Mouse (Mus musculus) heart, postnatal 4 days (tissue): ENCODE results near the gene Ifna7. TPM values are rescaled to one million over a fixed set of nuclear protein-coding genes. Genes with fewer than 3 reads are reported as not detected.
"Not testable (repeated sequence)": the region's sequence is repeated elsewhere in the genome, so short reads cannot be mapped to it uniquely, and the experiment has no call there.

Source experiments
- DNase-seq: peaks from one replicate; pipeline ENCODE4 v3.0.0; 2021
- total RNA-seq, 2 experiments: library from RNA; stranded (reverse); gene quantifications; 2 replicates each; pipeline ENCODE4 v1.2.3; 2021

Gene Ifna7
- not detected for total RNA-seq

- no peak for DNase-seq
Observed at GRCm38 (mm10) chr4:88815928-88816327, at the start of gene Ifna7. Gene Ifna7 (plus strand): TSS chr4:88816228.

GRCm38 (mm10) chr4:88773534-88773933 is 42.5 kb upstream of the Ifna7 start, which contains the start of gene Gm13290:
Gene Gm13290 (plus strand): TSS chr4:88773834.
- not testable (repeated sequence) for DNase-seq

- DNase-seq: not testable (repeated sequence)
Observed at GRCm38 (mm10) chr4:88776622-88777021, 39.4 kb upstream of the Ifna7 start, which contains the start of gene Gm13289. Gene Gm13289 (plus strand): TSS chr4:88776922.

- not testable (repeated sequence) for DNase-seq
Observed at GRCm38 (mm10) chr4:88779550-88779949, 36.5 kb upstream of the Ifna7 start, which contains the start of gene Gm13272. Gene Gm13272 (plus strand): TSS chr4:88779850.

- not testable (repeated sequence) for DNase-seq
Observed at GRCm38 (mm10) chr4:88780320-88780719, 35.7 kb upstream of the Ifna7 start.

- not testable (repeated sequence) for DNase-seq
Observed at GRCm38 (mm10) chr4:88781831-88782230, 34.2 kb upstream of the Ifna7 start, which contains the start of gene Ifnz. Gene Ifnz (plus strand): TSS chr4:88782131.

GRCm38 (mm10) chr4:88782335-88782734 is 33.7 kb upstream of the Ifna7 start:
- DNase-seq: peak; percentile 33

GRCm38 (mm10) chr4:88785409-88785808 is 30.6 kb upstream of the Ifna7 start, which contains the start of gene Gm13276:
Gene Gm13276 (plus strand): TSS chr4:88785709.
- not testable (repeated sequence) for DNase-seq

GRCm38 (mm10) chr4:88788402-88788801 is 27.6 kb upstream of the Ifna7 start, which contains the start of gene Gm13277:
Gene Gm13277 (plus strand): TSS chr4:88788632.
- peak; percentile 79 for DNase-seq

- not testable (repeated sequence) for DNase-seq
Observed at GRCm38 (mm10) chr4:88791250-88791649, 24.8 kb upstream of the Ifna7 start, which contains the start of gene Gm13278. Gene Gm13278 (plus strand): TSS chr4:88791550.

GRCm38 (mm10) chr4:88793936-88794675 is 21.9 kb upstream of the Ifna7 start, which contains the start of gene Gm13275:
Gene Gm13275 (plus strand): TSS chr4:88794487.
- DNase-seq: peak; percentile 79

GRCm38 (mm10) chr4:88797097-88797496 is 18.9 kb upstream of the Ifna7 start, which contains the start of gene Gm13279:
Gene Gm13279 (plus strand): TSS chr4:88797397.
- not testable (repeated sequence) for DNase-seq

- not testable (repeated sequence) for DNase-seq
Observed at GRCm38 (mm10) chr4:88799365-88799764, 16.7 kb upstream of the Ifna7 start, which contains the start of gene Gm13285. Gene Gm13285 (plus strand): TSS chr4:88799665.

- not testable (repeated sequence) for DNase-seq
Observed at GRCm38 (mm10) chr4:88802954-88803353, 13.1 kb upstream of the Ifna7 start, which contains the start of gene Gm13287. Gene Gm13287 (plus strand): TSS chr4:88803254.

GRCm38 (mm10) chr4:88805231-88805630 is 10.8 kb upstream of the Ifna7 start, which contains the start of gene Gm13288:
Gene Gm13288 (plus strand): TSS chr4:88805531.
- DNase-seq: not testable (repeated sequence)

- peak; percentile 50 for DNase-seq
Observed at GRCm38 (mm10) chr4:88805761-88806160, 10.3 kb upstream of the Ifna7 start.

- no peak for DNase-seq
Observed at GRCm38 (mm10) chr4:88819659-88820058, 3.6 kb downstream of the Ifna7 start, which contains the start of gene Ifna11. Gene Ifna11 (plus strand): TSS chr4:88819959.

- no peak for DNase-seq
Observed at GRCm38 (mm10) chr4:88822995-88823394, 7.0 kb downstream of the Ifna7 start.

- DNase-seq: not testable (repeated sequence)
Observed at GRCm38 (mm10) chr4:88827116-88827515, 11.1 kb downstream of the Ifna7 start, which contains the start of gene Ifna6. Gene Ifna6 (plus strand): TSS chr4:88827416.

GRCm38 (mm10) chr4:88830523-88830922 is 14.5 kb downstream of the Ifna7 start:
- peak; percentile 21 for DNase-seq

GRCm38 (mm10) chr4:88835225-88835624 is 19.2 kb downstream of the Ifna7 start, which contains the start of gene Ifna5:
Gene Ifna5 (plus strand): TSS chr4:88835525.
- DNase-seq: not testable (repeated sequence)

GRCm38 (mm10) chr4:88838828-88839227 is 22.8 kb downstream of the Ifna7 start:
- peak; percentile 12 for DNase-seq

- DNase-seq: no peak
Observed at GRCm38 (mm10) chr4:88840058-88840457, 24.0 kb downstream of the Ifna7 start.
